Mouse (Mus musculus) embryonic facial prominence, embryonic 10.5 days (tissue): ENCODE measurements around the gene Hist1h3d. TPM values are rescaled to one million over a fixed set of nuclear protein-coding genes. Genes with fewer than 3 reads are reported as not detected.
"Not testable (repeated sequence)": the region's sequence is repeated elsewhere in the genome, so short reads cannot be mapped to it uniquely, and the experiment has no call there.

Experiments
- DNase-seq: peaks from one replicate; pipeline ENCODE4 v3.0.0-alpha.2; 2017; ENCODE audit warnings: low spot score
- H3K27ac ChIP-seq: fragments of 300-500 bp; sonication (generic); replicated peaks from 2 replicates; pipeline ENCODE4 v1.5.1; 2016; ENCODE audit warnings: mild to moderate bottlenecking
- H3K27me3 ChIP-seq: fragments of 300-500 bp; sonication (generic); replicated peaks from 2 replicates; pipeline ENCODE4 v1.6.1; 2016; ENCODE audit warnings: low read depth, mild to moderate bottlenecking; ENCODE audit not compliant: poor library complexity, severe bottlenecking
- H3K36me3 ChIP-seq: fragments of 300-500 bp; sonication (generic); replicated peaks from 2 replicates; pipeline ENCODE4 v1.6.1; 2016; ENCODE audit warnings: mild to moderate bottlenecking, moderate library complexity
- H3K4me1 ChIP-seq: fragments of 300-500 bp; sonication (generic); 2 replicates; pipeline ENCODE4 v1.6.1; 2016
- H3K4me3 ChIP-seq: fragments of 300-500 bp; sonication (generic); 2 replicates; pipeline ENCODE4 v1.5.1; 2016; ENCODE audit warnings: mild to moderate bottlenecking, moderate library complexity
- H3K9me3 ChIP-seq: fragments of 300-500 bp; sonication (generic); 2 replicates; pipeline ENCODE4 v1.6.1; 2016; ENCODE audit warnings: mild to moderate bottlenecking
- WGBS: fragments of 180-500 bp; shearing (Covaris S2); methylation state at CpG from one replicate; pipeline ENCODE4 v1.1.7; 2016; 5-methylcytosine and 5-hydroxymethylcytosine counted together
- polyA plus RNA-seq: library from polyadenylated mRNA; unstranded; fragments of >200 nt; fragmentation: Nextera tagmentation; extraction: Ambion mirVana; gene quantifications from 2 replicates; pipeline ENCODE4 v1.2.1, GENCODE M21; 2016

Gene Hist1h3d
- polyA plus RNA-seq, 1 experiment from 2014 or later = 9.3 TPM

DNA sequence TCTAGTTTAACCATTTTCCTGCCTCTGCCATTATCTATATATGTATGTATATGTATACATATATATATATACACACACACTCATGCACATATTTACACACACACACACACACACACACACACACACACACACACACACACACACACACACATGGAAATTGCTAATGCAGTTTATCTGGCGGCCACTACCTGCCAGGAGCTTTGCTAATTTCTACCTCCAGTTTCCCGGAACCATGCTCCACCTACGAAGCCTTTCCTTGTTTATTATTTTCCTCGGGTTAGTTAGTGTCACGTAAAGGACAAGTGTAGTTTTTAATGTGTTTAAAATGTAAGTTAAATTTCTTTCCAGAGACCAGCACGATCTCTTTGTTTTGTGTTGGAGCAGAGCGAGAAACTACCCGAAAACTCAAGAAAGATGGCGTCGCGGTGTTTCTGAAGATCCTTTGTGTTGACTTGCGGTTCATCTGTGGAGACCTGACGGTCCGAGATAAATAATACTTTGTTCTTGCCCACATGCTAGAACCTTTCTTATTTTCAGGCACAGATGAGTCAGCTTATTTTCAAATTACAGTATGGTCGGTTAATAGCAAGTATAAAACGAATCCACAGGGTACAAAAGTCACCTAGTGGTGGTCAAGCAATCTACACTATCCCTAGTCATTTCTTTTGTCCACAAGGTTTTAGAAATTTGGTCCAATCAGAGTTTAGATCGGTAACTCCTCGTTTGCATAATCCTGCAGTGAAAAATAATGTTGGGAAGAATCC is 12.7 kb upstream of the Hist1h3d start:
- H3K27me3 ChIP-seq = no peaks in the 10 kb centered on the region
- H3K9me3 ChIP-seq = no peaks in the 10 kb centered on the region
- H3K4me3 ChIP-seq = peak overlapping the region; percentile 55
- no peaks in the 10 kb centered on the region for H3K36me3 ChIP-seq
- 4% methylated on average over 18 of the region's 18 CpGs for WGBS
- peak overlapping the region; percentile 98 for H3K27ac ChIP-seq
- H3K4me1 ChIP-seq = 0 out of 2 replicates have a peak, but pooled peaks cover 3% of the 10 kb centered on the region
- peak; percentile 42 for DNase-seq

DNA sequence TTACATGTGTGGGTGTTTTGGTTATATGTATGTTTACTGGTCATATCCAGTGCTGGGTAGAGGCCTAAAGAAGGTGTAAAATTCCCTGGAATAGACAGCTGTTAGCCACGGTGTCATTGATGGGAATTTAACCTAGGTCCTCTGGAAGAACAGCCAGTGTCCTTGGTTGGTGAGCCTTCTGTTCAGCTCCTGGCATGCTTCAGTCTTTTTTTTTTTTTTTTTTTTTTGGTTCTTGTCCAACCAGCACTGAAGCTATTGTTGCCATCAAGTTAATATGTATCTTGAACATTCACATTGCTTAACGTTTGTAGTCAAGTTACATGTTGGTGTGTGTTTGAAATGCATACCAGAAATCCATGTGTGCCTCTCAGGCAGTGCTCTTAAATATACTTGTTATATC is 11.1 kb upstream of the Hist1h3d start:
- Histone ChIP-seq H3K9me3 (no peaks in the 10 kb centered on the region), H3K4me3 (no peak overlapping the region), H3K27ac (peak overlapping the region; percentile 98), H3K27me3 (no peaks in the 10 kb centered on the region), H3K4me1 (0 out of 2 replicates have a peak, but pooled peaks cover 3% of the 10 kb centered on the region), H3K36me3 (no peaks in the 10 kb centered on the region)
- no peak for DNase-seq
- WGBS = 88% methylated on average over 2 of the region's 2 CpGs

DNA sequence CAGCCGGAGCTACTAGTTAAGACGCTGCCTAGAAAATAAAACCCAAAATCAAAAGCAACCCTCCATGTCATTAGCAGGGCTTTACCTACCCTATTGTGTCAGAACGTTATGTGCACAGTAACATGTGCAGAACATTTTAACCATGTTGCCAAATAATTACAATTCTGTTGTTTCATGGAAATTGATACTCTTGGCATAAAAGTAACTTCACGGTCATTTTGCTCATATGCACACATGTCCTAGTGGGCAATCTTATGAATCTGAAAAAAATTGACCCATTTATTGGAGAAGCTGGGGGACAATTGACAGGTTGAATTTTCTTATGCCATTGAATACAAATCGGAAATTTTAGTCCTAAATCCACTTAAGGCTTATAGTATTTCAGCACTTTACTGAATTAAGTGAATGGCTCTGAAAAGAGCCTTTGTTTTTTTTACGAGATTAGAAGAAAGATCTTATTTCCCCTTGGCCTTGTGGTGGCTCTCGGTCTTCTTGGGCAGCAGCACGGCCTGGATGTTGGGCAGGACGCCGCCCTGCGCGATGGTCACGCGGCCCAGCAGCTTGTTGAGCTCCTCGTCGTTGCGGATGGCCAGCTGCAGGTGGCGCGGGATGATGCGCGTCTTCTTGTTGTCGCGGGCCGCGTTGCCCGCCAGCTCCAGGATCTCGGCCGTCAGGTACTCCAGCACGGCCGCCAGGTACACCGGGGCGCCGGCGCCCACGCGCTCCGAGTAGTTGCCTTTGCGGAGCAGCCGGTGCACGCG is 5.1 kb upstream of the Hist1h3d start:
- H3K4me3 ChIP-seq = peak overlapping the region; percentile 61
- H3K36me3 ChIP-seq, H3K9me3 ChIP-seq, H3K27me3 ChIP-seq: not testable (repeated sequence)
- peak; percentile 26 for DNase-seq
- WGBS = 1% methylated on average over 29 of the region's 41 CpGs
- H3K27ac ChIP-seq = peak overlapping the region; percentile 98
- peaks cover 13% of the 10 kb centered on the region for H3K4me1 ChIP-seq

GRCm38 (mm10) chr13:23571022-23571503 is 4.5 kb upstream of the Hist1h3d start, which contains the start of the genes Hist1h2ae and Hist1h2bg:
Gene Hist1h2ae (minus strand): TSS chr13:23571220.
Gene Hist1h2bg (plus strand): TSS chr13:23571396.
- Histone ChIP-seq H3K9me3 (no peaks in the 10 kb centered on the region), H3K4me3 (peak within 1 kb of the TSS; percentile 61), H3K27me3 (no peaks in the 10 kb centered on the region), H3K4me1 (peaks cover 13% of the 10 kb centered on the region), H3K36me3 (no peaks in the 10 kb centered on the region), H3K27ac (peak within 1 kb of the TSS; percentile 98)
- WGBS = under 1% methylated on average over 18 of the region's 18 CpGs
- peak; percentile 79 for DNase-seq

DNA sequence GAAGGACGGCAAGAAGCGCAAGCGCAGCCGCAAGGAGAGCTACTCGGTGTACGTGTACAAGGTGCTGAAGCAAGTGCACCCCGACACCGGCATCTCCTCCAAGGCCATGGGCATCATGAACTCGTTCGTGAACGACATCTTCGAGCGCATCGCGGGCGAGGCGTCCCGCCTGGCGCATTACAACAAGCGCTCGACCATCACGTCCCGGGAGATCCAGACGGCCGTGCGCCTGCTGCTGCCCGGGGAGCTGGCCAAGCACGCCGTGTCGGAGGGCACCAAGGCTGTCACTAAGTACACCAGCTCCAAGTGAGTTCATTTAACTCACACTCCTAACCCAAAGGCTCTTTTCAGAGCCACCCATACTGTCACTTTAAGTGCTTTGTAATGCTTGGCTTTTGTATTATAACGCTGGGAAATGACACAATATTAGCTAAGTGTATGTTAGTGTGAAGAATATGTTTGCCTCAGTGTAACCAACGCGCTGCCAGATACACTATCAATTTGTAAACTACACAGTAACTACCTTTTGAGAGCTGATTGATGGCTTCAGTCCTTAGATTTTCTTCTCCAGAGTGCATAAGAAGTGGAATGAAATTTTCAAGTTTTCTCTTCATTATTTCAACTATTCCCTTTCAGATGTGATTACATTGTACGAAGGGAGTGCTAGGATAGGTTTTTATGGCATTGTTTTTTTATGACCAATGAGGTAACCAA is 3.9 kb upstream of the Hist1h3d start:
- not testable (repeated sequence) for H3K36me3 ChIP-seq, H3K27me3 ChIP-seq, H3K9me3 ChIP-seq
- Histone ChIP-seq H3K4me3 (peak overlapping the region; percentile 61), H3K4me1 (peaks cover 18% of the 10 kb centered on the region), H3K27ac (peak overlapping the region; percentile 92)
- peak; percentile 26 for DNase-seq
- under 1% methylated on average over 20 of the region's 34 CpGs for WGBS

GRCm38 (mm10) chr13:23572218-23573033 is 3.1 kb upstream of the Hist1h3d start:
- DNase-seq = no peak
- Histone ChIP-seq H3K27me3 (no peaks in the 10 kb centered on the region), H3K4me1 (peaks cover 26% of the 10 kb centered on the region), H3K4me3 (peak overlapping the region; percentile 61), H3K9me3 (no peaks in the 10 kb centered on the region), H3K27ac (peak overlapping the region; percentile 92), H3K36me3 (no peaks in the 10 kb centered on the region)
- 47% methylated on average over 2 of the region's 2 CpGs for WGBS

GRCm38 (mm10) chr13:23573034-23573897 is 2.3 kb upstream of the Hist1h3d start:
- WGBS = 12% methylated on average over 20 of the region's 20 CpGs
- peak; percentile 41 for DNase-seq

DNA sequence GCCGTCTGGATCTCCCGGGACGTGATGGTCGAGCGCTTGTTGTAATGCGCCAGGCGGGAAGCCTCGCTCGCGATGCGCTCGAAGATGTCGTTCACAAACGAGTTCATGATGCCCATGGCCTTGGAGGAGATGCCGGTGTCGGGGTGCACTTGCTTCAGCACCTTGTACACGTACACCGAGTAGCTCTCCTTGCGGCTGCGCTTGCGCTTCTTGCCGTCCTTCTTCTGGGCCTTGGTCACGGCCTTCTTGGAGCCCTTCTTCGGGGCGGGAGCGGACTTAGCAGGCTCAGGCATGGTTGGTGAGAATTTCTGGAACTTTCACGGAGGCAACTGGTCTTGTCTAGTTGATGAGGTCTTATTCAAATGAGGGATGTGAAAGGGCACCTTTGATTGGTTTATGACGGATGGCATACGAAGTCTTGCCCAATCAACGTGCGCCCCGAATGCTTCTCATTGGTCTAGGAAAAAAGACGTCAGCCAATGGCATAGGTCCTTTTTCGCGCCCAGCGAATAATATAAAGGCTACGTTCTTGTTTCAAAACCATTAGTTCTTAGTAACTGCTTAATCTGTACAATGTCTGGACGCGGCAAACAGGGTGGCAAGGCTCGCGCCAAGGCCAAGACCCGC is 1.6 kb upstream of the Hist1h3d start, which contains the start of the genes Hist1h2bf and Hist1h2ad:
TSS of gene Hist1h2bf (minus strand) at position 299 of the 627 bp plus-strand sequence.
TSS of gene Hist1h2ad (plus strand) at position 484 of the 627 bp plus-strand sequence.
- WGBS = under 1% methylated on average over 42 of the region's 42 CpGs
- Histone ChIP-seq H3K4me3 (peak within 1 kb of the TSS; percentile 66), H3K4me1 (peaks cover 26% of the 10 kb centered on the region), H3K27ac (peak within 1 kb of the TSS; percentile 92)
- H3K27me3 ChIP-seq, H3K9me3 ChIP-seq, H3K36me3 ChIP-seq: not testable (repeated sequence)
- peak; percentile 89 for DNase-seq

More at GRCm38 (mm10) chr13:23573034-23573897, 2.3 kb upstream of the Hist1h3d start:
- not testable (repeated sequence) for H3K27me3 ChIP-seq, H3K36me3 ChIP-seq, H3K9me3 ChIP-seq
- peak overlapping the region; percentile 61 for H3K4me3 ChIP-seq
- peak overlapping the region; percentile 92 for H3K27ac ChIP-seq
- H3K4me1 ChIP-seq = peaks cover 26% of the 10 kb centered on the region

- H3K36me3 ChIP-seq, DNase-seq, H3K9me3 ChIP-seq, H3K27me3 ChIP-seq: not testable (repeated sequence)
- peak overlapping the region; percentile 66 for H3K4me3 ChIP-seq
- H3K4me1 ChIP-seq = peaks cover 26% of the 10 kb centered on the region
- H3K27ac ChIP-seq = peak overlapping the region; percentile 92
- under 1% methylated on average over 15 of the region's 39 CpGs for WGBS
Observed at GRCm38 (mm10) chr13:23574546-23575170, 905 bp upstream of the Hist1h3d start.

DNA sequence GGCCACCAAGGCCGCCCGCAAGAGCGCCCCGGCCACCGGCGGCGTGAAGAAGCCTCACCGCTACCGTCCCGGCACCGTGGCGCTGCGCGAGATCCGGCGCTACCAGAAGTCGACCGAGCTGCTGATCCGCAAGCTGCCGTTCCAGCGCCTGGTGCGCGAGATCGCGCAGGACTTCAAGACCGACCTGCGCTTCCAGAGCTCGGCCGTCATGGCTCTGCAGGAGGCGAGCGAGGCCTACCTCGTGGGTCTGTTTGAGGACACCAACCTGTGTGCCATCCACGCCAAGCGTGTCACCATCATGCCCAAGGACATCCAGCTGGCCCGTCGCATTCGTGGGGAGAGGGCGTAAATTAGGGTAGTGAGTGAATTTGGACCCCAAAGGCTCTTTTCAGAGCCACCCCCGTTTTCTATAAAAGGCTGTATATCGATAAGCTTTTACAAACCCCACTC is 326 bp downstream of the Hist1h3d start:
- H3K4me1 ChIP-seq = peaks cover 29% of the 10 kb centered on the region
- not testable (repeated sequence) for H3K36me3 ChIP-seq, H3K9me3 ChIP-seq, H3K27me3 ChIP-seq
- peak overlapping the region; percentile 94 for H3K27ac ChIP-seq
- H3K4me3 ChIP-seq = peak overlapping the region; percentile 66
- DNase-seq = peak; percentile 49
- WGBS = under 1% methylated on average over 17 of the region's 40 CpGs
